Mouse (Mus musculus) frontal cortex, postnatal 10 days (tissue): ENCODE data around the gene Tdrd12.

Source experiments
- DNase-seq, 2 experiments: peaks; one replicate each; pipeline ENCODE4 v3.0.0; 2022; ENCODE audit warnings: low spot score in 2 of 2, mixed read lengths in 1 of 2

Gene Tdrd12

DNA sequence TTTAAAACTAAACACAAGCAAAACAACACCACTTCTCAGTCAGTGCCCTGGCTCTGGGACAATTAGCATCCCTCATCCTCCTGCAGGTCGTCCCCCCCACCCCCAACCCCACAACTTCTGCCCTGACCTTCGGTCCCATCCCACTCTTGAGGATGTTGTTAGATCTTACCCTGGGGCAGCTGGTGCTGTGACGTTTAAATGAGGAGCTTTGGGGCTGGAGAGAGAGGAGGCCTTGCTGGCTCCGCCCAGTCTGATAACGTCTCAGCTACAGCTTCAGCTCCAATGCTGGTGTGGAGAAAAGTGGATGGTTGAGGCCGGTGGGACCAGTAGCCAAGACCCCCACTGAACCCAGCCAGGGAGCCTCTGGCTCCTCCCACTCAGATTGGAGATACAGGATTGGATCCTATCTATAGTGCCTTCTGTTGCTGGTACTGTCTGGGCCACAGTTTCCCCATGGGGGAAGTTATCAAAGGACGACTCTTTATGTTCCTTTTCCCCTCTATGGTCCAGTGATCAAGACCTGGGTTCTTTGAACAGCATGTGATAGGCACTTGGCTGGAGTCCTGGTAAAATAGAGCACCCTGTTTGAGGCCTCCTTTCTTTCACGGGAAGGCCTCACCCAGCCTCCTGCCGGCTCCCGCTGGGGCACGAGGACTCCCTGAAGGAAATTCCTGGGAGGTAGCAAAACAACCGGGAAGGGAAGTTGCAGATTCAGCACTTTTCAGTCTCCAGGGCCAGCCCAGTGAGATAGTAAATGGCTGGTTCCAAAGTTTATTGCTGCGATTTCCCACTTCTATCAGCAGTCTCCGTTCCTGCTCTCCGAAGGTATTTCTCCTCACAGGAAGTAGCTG, 89.3 kb downstream of the Tdrd12 start, which contains the start of gene Slc7a9:
Gene Slc7a9 (plus strand): TSS at position 801 of the 851 bp plus-strand sequence.
- no peak for DNase-seq

DNA sequence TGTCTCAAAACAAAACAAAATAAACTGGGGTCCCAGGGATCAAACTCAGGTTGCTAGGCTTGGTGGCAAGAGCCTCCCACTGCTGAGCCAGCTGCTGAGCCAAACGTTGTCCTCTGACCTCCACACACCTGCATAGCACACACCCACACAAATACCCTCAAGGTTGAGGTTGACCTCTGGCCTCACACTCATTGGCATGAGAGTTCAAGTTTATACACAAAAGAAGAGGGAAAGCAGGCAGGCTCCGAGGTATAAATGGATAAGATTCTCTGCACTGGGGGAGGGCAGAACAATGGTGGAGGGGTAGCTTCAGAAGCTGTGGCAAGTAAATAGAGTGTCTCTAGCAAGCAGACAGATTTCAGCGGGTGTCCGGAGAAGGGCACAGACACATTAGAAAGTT, 90.0 kb downstream of the Tdrd12 start:
- no peak for DNase-seq

DNA sequence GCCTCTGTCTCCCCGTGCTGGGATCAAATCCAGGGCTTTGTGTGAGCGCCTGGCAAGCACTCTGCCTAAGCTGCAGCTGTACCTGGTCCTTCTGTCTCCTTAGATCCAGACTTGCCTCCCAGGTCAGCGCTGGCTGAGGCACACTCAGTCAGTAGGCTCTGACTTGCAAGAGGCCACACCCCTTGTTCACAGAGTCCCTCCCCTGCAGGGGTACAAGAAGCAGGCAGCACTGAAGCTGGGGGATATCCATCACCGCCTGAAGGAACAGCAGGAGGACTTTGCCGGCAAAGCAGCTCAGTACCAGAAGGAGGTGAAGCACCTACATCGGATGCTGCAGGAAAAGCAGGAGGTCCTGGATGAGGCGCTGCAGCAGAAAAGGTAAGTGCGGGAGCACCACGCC, 102.3 kb downstream of the Tdrd12 start:
- DNase-seq, result no peak

DNA sequence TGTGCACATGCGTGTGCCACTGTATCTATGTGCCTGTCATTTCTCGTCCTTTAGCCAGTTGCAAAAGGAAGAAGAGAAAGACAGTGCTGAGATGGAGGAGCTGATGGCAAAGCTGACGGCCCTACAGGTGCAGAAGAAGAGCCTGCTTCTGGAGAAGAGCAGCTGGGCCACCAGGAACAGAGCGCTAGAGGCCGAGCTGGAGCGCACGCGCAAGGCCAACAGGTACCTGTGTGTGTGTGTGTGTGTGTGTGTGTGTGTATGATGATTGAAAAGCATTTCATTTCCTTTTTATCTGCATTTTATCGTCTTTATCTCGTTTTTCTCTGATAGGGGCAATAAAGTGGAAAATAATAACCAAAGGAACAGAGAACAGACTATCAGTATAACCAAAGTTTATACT, 109.4 kb downstream of the Tdrd12 start:
- no peak for DNase-seq

DNA sequence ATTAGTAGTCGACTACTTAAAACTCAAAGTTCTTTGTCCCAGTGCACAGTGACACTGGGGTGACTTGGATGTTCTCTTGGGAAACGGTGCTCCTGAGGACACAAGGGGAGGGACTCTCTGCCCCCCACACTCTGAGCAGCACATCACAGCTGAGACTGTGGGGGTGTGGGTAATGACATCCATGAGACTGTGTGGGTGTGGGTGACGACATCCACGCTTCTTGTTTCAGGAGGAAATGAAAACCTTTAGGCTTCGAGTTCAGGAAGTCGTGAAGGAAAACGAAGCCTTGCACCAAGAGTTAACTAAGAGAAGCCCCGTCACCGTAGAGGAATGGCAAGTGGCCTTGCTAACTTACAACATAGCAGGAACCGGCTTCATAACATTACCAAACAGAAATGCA, 114.5 kb downstream of the Tdrd12 start:
- DNase-seq, result no peak
